Mouse (Mus musculus): Measurements from ENCODE around the gene Gm21761. TPM values are rescaled to one million over a fixed set of nuclear protein-coding genes. Genes with fewer than 3 reads are reported as not detected.
"Not testable (repeated sequence)": the region's sequence is repeated elsewhere in the genome, so short reads cannot be mapped to it uniquely, and the experiment has no call there.

Gm21761 gene
- polyA plus RNA-seq, 1 experiment: not detected

DNA sequence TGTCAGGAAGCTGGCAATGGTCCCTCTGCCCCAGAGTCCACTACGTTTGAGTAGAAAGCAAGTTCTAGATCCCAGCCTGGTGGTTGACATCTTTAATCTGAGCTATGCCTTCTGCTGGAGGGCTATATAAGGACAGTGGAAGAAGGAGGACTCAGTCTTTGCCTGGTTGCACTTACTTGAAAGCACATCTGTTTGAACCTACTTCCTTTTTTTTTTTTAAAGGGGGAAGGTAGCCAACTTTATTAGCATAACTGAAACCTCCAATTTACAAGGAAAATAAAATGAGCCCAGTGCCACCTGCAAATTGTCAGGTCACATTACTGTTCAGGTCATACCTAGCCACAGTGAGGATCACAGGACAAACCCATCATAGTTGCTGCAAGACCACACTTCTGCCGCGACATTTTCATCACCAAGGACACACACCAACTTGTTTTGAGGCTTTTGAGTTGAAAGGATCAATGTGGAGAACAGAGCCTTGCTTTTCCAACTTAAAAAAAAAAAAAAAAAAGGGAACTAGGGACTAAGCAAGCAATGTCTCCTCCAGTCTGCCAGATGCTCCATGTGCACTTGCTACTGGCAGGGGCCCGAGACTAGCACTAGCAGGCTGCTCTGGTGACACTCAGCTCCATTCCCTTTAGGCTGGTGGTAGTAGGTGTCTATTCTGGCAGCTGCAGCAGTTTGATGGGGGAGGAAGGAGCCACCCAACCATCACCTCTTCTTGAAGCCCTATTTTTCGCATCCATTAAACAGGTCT lies 11.9 kb downstream of the Gm21761 start:
- H3K27ac ChIP-seq (ENCODE audit: control insufficient read depth, insufficient read depth, low read length); H3K36me3 ChIP-seq (ENCODE audit: control insufficient read depth, insufficient read depth, low read length); DNase-seq; H3K4me1 ChIP-seq (replicated peaks; ENCODE audit: control insufficient read depth, insufficient read depth, low read length); H3K27me3 ChIP-seq (ENCODE audit: control insufficient read depth, insufficient read depth, low read length); H3K4me3 ChIP-seq (ENCODE audit: control insufficient read depth, insufficient read depth, low read length): not testable (repeated sequence)
- WGBS: 12% methylated on average over 4 of the region's 5 CpGs

DNA sequence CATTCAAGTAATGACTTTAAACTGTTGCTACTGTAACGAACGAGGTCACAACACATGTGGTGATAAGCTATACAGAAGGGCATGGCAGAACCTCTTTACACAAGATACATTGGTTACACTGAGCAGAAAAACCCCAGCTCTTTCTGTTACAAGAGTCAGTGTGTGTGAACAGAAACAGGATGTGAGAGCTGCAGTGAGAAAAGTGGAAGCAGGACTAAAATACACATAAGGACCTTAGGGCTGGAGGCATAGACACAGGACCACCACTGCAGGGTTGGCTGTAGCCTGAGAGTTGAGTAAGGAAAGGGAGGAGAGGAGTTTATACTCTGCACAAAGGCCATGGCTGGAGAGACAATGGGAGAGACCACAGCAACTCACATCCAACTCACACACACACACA lies 12.6 kb downstream of the Gm21761 start:
- WGBS: 23% methylated on average over 2 of the region's 2 CpGs
- not testable (repeated sequence) for H3K27ac ChIP-seq (ENCODE audit: control insufficient read depth, insufficient read depth, low read length); DNase-seq

DNA sequence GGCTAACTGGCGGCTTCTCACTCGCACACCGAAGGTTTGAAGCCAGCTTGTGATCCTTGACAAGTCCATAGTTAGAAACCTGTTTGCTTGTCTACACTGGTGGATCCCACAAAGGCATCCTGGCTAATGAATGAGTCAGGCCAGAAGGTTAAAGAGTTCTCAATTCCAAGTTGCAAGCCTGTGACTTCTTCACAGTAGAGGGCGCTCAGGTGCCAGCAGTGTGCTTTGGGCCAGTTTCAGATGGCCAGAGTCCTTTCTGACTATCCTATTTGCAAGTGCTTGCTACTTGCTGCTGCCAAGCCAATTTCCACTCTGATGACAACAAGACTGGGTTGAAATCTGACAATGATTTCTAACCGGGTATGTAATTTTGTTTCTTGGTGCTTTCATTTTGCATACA lies 30.5 kb downstream of the Gm21761 start:
- not testable (repeated sequence) for H3K27me3 ChIP-seq (ENCODE audit: control insufficient read depth, insufficient read depth, low read length); H3K36me3 ChIP-seq (ENCODE audit: control insufficient read depth, insufficient read depth, low read length); DNase-seq; H3K27ac ChIP-seq (ENCODE audit: control insufficient read depth, insufficient read depth, low read length); H3K4me3 ChIP-seq (ENCODE audit: control insufficient read depth, insufficient read depth, low read length); H3K4me1 ChIP-seq (replicated peaks; ENCODE audit: control insufficient read depth, insufficient read depth, low read length)
- 53% methylated on average over 5 of the region's 5 CpGs for WGBS

More for the DNA sequence above, 12.6 kb downstream of the Gm21761 start:
- H3K27me3 ChIP-seq (ENCODE audit: control insufficient read depth, insufficient read depth, low read length); H3K4me3 ChIP-seq (ENCODE audit: control insufficient read depth, insufficient read depth, low read length); H3K4me1 ChIP-seq (replicated peaks; ENCODE audit: control insufficient read depth, insufficient read depth, low read length); H3K36me3 ChIP-seq (ENCODE audit: control insufficient read depth, insufficient read depth, low read length): not testable (repeated sequence)

DNA sequence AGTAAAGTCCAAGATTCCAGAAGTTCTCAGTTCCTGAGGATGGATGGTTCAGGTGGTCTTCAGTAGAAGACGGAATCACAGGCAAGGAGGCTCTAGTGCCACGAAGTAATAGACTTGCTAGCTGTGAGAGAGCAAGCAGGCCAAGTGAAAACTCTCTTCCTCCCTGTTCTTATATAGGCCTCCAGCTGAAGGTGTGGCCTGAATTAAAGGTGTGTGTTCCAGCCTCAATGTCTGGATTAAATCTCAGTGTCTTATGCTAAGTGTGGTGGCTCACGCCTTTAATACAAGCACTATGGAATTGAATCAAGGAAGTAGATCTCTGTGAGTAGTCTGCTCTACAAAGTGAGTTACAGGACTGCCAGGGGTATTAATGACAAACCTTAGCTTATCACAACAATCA lies 34.4 kb downstream of the Gm21761 start, which contains the start of gene Tcstv1:
Tcstv1 (minus strand) TSS at position 101 of the 400 bp plus-strand sequence.
- H3K36me3 ChIP-seq (ENCODE audit: control insufficient read depth, insufficient read depth, low read length); H3K27me3 ChIP-seq (ENCODE audit: control insufficient read depth, insufficient read depth, low read length); DNase-seq; H3K4me3 ChIP-seq (ENCODE audit: control insufficient read depth, insufficient read depth, low read length); H3K4me1 ChIP-seq (replicated peaks; ENCODE audit: control insufficient read depth, insufficient read depth, low read length); H3K27ac ChIP-seq (ENCODE audit: control insufficient read depth, insufficient read depth, low read length): not testable (repeated sequence)
- 94% methylated on average over 3 of the region's 3 CpGs for WGBS

DNA sequence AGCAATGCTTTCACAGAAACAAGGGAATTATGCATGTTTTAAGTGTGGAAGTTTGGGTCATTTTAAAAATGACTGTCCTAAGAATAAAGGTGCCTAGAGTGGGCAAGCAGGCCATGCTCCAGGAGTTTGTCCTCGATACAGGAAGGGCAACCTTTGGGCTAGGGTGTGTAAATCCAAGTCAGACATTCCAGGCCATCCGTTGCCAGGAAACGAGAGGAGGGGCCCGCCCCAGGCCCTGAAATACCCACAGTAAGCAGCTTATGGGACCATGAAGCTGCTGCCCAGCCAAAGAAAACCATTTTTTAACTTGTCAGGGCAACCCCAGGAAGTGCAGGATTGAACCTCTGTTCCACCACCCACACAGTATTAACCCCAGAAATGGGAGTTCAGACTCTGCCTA lies 42.2 kb downstream of the Gm21761 start:
- WGBS: 77% methylated on average over 4 of the region's 4 CpGs
- not testable (repeated sequence) for H3K27ac ChIP-seq (ENCODE audit: control insufficient read depth, insufficient read depth, low read length); H3K36me3 ChIP-seq (ENCODE audit: control insufficient read depth, insufficient read depth, low read length); H3K27me3 ChIP-seq (ENCODE audit: control insufficient read depth, insufficient read depth, low read length); H3K4me3 ChIP-seq (ENCODE audit: control insufficient read depth, insufficient read depth, low read length); DNase-seq; H3K4me1 ChIP-seq (replicated peaks; ENCODE audit: control insufficient read depth, insufficient read depth, low read length)

DNA sequence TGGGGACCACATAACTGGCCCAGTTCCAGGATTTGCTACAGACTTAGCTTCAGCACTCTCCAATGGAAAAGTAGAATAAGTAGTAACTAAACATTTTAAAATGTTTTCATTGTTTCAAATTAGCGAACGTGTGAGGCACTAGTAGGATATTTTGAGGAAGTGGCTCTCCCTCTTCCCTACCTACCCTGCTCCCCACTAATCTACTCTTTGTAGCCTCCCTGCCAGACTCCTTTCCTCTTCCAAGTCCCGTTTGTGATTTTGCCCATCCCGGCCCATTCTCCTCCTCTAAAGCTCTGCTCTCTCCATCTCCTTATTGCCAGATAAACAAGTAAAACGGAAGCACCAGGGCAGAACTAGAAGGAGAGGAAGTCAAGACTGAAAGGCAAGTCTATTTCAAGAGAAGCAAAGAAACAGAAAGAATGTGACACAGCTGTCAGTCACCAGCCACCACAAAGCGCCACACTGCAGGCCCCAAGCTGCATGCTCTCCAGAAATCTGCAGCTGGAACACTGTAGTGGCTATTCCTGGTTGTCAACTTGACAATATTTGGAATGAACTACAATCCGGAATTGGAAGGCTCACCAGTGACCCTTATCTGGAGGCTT lies 64.6 kb downstream of the Gm21761 start:
- not testable (repeated sequence) for H3K4me1 ChIP-seq (replicated peaks; ENCODE audit: control insufficient read depth, insufficient read depth, low read length); H3K27me3 ChIP-seq (ENCODE audit: control insufficient read depth, insufficient read depth, low read length); H3K4me3 ChIP-seq (ENCODE audit: control insufficient read depth, insufficient read depth, low read length); H3K36me3 ChIP-seq (ENCODE audit: control insufficient read depth, insufficient read depth, low read length); DNase-seq; H3K27ac ChIP-seq (ENCODE audit: control insufficient read depth, insufficient read depth, low read length)
- WGBS: 34% methylated on average over 6 of the region's 7 CpGs

DNA sequence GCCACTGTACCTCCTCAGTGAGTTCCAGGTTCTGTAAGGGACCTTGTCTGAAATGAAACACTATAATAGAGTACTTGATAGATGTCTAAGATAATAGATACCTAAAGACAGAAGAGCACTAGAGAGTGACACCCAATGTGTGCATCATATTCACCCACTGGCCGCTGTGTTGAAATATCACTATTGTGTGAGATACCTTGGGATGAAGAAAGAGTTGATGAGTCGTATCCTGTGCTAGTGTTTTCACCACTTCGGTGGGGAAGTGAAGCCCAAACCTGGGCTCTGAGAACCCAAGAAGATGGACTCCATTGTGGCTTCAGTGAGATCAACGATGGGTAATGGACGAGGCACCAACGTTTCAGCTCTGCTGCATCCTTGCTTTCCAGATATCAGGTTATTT lies 66.7 kb downstream of the Gm21761 start:
- H3K4me3 ChIP-seq (ENCODE audit: control insufficient read depth, insufficient read depth, low read length); H3K4me1 ChIP-seq (replicated peaks; ENCODE audit: control insufficient read depth, insufficient read depth, low read length); H3K27me3 ChIP-seq (ENCODE audit: control insufficient read depth, insufficient read depth, low read length); H3K36me3 ChIP-seq (ENCODE audit: control insufficient read depth, insufficient read depth, low read length); DNase-seq; H3K27ac ChIP-seq (ENCODE audit: control insufficient read depth, insufficient read depth, low read length): not testable (repeated sequence)
- no CpG with 5 or more reads among the region's 6 CpGs for WGBS

Other genes with a start within 250 kb of the Gm21761 start
- 13.3 and 13.9 TPM in 2 replicates for gene Hmgcs1, start 238.9 kb downstream of the Gm21761 start, polyA plus RNA-seq (2012; rRNA removed)
- 5.5 and 5.8 TPM in 2 replicates for gene Nim1k, start 173.4 kb downstream of the Gm21761 start, polyA plus RNA-seq (2012; rRNA removed)
- 17.7 and 25.9 TPM in 2 replicates for gene Zfp131, start 138.4 kb downstream of the Gm21761 start, polyA plus RNA-seq (2012; rRNA removed)
- gene AF067063, start 99.1 kb downstream of the Gm21761 start, polyA plus RNA-seq (2012; rRNA removed): not detected in 2 replicates
- 1.4 TPM in 1 of 2 replicates, not detected in the other for gene D13Ertd608e, start 93.3 kb downstream of the Gm21761 start, polyA plus RNA-seq (2012; rRNA removed)
- gene Tcstv1, start 34.5 kb downstream of the Gm21761 start, polyA plus RNA-seq (2012; rRNA removed): not detected in 2 replicates
- gene B020031M17Rik, start 21.5 kb upstream of the Gm21761 start, polyA plus RNA-seq (2012; rRNA removed): not detected in 2 replicates
- gene Gm36079, start 97.7 kb upstream of the Gm21761 start, polyA plus RNA-seq (2012; rRNA removed): not detected in 2 replicates
- gene Gm21188, start 122.9 kb upstream of the Gm21761 start, polyA plus RNA-seq (2012; rRNA removed): 2.9 and 3.3 TPM in 2 replicates
- not detected in 2 replicates for gene Gm20767, start 211.0 kb upstream of the Gm21761 start, polyA plus RNA-seq (2012; rRNA removed)
- gene Gm21818, start 243.2 kb upstream of the Gm21761 start, polyA plus RNA-seq (2012; rRNA removed): not detected in 2 replicates